8 mouse cellular contexts compared by ENCODE assay signal in genomic region chr1:192092879-192093660, GRCm38 (mm10). TPM values are rescaled to one million over a fixed set of nuclear protein-coding genes. Genes with fewer than 3 reads are reported as not detected.
DNase-seq lines count a peak whose midpoint lies in the region; ATAC-seq and TF ChIP-seq lines count a peak whose summit lies in the region.

No protein-coding gene starts in this region.

- H3K27ac ChIP-seq in lung, embryonic 16.5 days (ENCODE audit: low read length) = peak overlapping the region; percentile 23; the same call in 1 of the 2 replicates

- no peak for TF ChIP-seq CTCF in Patski (IDR thresholded peaks at IDR 0.05)

- in situ Hi-C loops in Patski (cut with MboI; ENCODE audit: low pct_unique_long_range_greater_than_20kb) = loop anchor here (5.0 kb wide), 1 partner anchor 126 kb away; no protein-coding TSS in a partner anchor

- peak overlapping the region; percentile 80 for H3K4me2 ChIP-seq in lung, embryonic 16.5 days (ENCODE audit: low read depth, low read length)

- no peaks in the 10 kb centered on the region for H3K27me3 ChIP-seq in Patski
- H3K27me3 ChIP-seq in lung, embryonic 16.5 days (ENCODE audit: control insufficient read depth, insufficient read depth, low read depth, low read length) = no peaks in the 10 kb centered on the region; the same call in 1 of the 2 replicates

- peak; percentile 83 for ATAC-seq in Patski
- ATAC-seq in frontal cortex, adult (ENCODE audit: low TSS enrichment) = peak; percentile 71
- peak; percentile 71 to 79 for ATAC-seq in hematopoietic stem cell, adult 5-6 weeks (replicated peaks in 1 of 2; ENCODE audit: insufficient read depth in 1 of 2, low FRiP score in 2 of 2, low TSS enrichment in 1 of 2, low read depth in 1 of 2, poor library complexity in 2 of 2, severe bottlenecking in 2 of 2)
- peak; percentile 86 for ATAC-seq in lung, embryonic 16.5 days (ENCODE audit: low read depth)

- peaks cover 2% of the 10 kb centered on the region; the same call in 1 of the 2 replicates for H3K36me3 ChIP-seq in lung, embryonic 16.5 days (ENCODE audit: control insufficient read depth, insufficient read depth, low read length)

- H3K9ac ChIP-seq in lung, embryonic 16.5 days (ENCODE audit: low read length) = peak overlapping the region; percentile 13; the same call in 1 of the 2 replicates

- POLR2A ChIA-PET in Patski (lab: Charles Lee) = interaction anchor here (0.6 to 1.7 kb wide), 2 partner anchors 21 to 129 kb away, joined by 3 to 7 read pairs; no protein-coding TSS in a partner anchor

- CTCF ChIA-PET in Patski (lab: Charles Lee) = interaction anchor here (0.6 to 8.1 kb wide), 26 partner anchors 8 to 266 kb away, joined by 3 to 84 read pairs (median 5); partner anchors contain the start of gene Rd3

- peaks cover 14% of the 10 kb centered on the region for H3K4me1 ChIP-seq in lung, embryonic 16.5 days (replicated peaks; ENCODE audit: control insufficient read depth, insufficient read depth, low read length)

- no peak for DNase-seq in Patski (ENCODE audit: low read depth, low spot score)
- DNase-seq in cerebellum, adult 9-10 months = peak; percentile 85
- DNase-seq in layer of hippocampus, adult 9-10 months (ENCODE audit: low spot score) = peak; percentile 89
- peak; percentile 68 for DNase-seq in ovary, postnatal 14 days (ENCODE audit: low spot score)
- DNase-seq in thymus, postnatal 10 days (ENCODE audit: low spot score in 2 of 2) = peak; percentile 71 to 83

- 30% methylated on average over 16 of the region's 16 CpGs for WGBS in lung, embryonic 16.5 days

- H3K9me3 ChIP-seq in lung, embryonic 16.5 days (ENCODE audit: control insufficient read depth, low read length) = no peaks in the 10 kb centered on the region

- peak overlapping the region; percentile 79 for H3K4me3 ChIP-seq in lung, embryonic 16.5 days (ENCODE audit: low read length)

RNA-seq across cellular contexts. Expression of gene Traf5, which starts 0.7 kb away (rescaled TPM):
- 23.2 TPM for polyA plus RNA-seq in Patski (2021)
- 16.1 and 21.1 TPM in 2 replicates for total RNA-seq in hematopoietic stem cell, adult 5-6 weeks (2017)
- 21.9 and 23.4 TPM in 2 replicates for polyA plus RNA-seq in lung, embryonic 16.5 days (2015; fragmentation: Nextera tagmentation; extraction: Ambion mirVana)

RNA-seq across cellular contexts. Expression of gene Rcor3, which starts 44.8 kb away (rescaled TPM):
- polyA plus RNA-seq in Patski (2021) = 34.2 TPM
- total RNA-seq in hematopoietic stem cell, adult 5-6 weeks (2017) = 19.6 and 26.6 TPM in 2 replicates
- polyA plus RNA-seq in lung, embryonic 16.5 days (2015; fragmentation: Nextera tagmentation; extraction: Ambion mirVana) = 29.2 and 30.3 TPM in 2 replicates
